Mouse (Mus musculus) erythroblast, embryonic 14.5 days (primary cell): ENCODE data around the gene Pygl.

Source experiments
- GATA1 ChIP-seq: IDR thresholded peaks from 2 replicates; pipeline ENCODE4 v1.6.1; 2012; ENCODE audit warnings: low read length, inconsistent platforms, mixed read lengths
- TAL1 ChIP-seq: IDR thresholded peaks from 3 replicates; pipeline ENCODE4 v1.6.1; 2012; ENCODE audit warnings: low read length, inconsistent platforms, mixed read lengths

- TF ChIP-seq GATA1 = no peak
- no peak for TF ChIP-seq TAL1
Observed at GRCm38 (mm10) chr12:70280381-70280780, 49.1 kb upstream of the Pygl start.
